Mouse (Mus musculus): ENCODE results near the gene Adig.

The Adig gene

DNA sequence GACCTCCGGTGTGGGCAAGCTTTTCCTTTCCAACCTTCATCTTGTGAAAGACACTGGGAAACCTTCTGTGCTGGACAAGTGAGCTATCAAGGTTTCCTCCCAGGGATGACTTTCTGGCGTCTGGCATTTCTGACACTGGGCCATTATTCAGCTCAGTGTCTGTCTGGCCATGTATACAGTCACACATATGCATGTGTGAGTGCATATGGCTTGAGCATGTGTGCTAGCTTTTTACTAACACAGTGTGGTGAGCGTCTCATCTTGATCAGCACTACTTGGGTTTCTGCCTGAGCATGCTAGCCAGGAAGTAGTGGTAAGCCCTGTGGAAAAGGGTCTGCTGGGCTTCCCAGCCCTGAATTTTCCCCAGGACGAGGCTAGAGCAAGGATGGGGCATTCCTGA is 38.9 kb downstream of the Adig start:
- in situ Hi-C loops (cut with MseI, MboI) = no loop called here

DNA sequence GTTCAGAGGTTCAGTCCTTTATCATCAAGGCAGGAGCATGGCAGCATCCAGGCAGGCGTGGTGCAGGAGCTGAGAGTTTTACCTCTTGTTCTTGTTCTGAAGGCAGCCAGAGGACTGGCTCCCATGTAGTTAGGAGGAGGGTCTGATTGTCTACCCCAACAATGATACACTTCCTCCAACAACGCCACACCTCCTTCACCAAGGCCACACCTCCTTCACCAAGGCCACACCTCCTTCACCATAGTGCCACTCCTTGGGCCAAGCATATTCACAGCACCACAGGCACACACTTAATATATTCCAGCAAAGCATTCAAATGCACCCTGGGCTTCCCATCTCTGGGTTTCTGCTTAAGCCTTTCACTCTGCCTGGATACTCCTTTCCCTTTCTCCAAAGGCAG is 42.9 kb downstream of the Adig start:
- in situ Hi-C loops (cut with MseI, MboI) = loop anchor here (5.0 kb wide), 3 partner anchors 82 to 107 kb away; no protein-coding TSS in a partner anchor

DNA sequence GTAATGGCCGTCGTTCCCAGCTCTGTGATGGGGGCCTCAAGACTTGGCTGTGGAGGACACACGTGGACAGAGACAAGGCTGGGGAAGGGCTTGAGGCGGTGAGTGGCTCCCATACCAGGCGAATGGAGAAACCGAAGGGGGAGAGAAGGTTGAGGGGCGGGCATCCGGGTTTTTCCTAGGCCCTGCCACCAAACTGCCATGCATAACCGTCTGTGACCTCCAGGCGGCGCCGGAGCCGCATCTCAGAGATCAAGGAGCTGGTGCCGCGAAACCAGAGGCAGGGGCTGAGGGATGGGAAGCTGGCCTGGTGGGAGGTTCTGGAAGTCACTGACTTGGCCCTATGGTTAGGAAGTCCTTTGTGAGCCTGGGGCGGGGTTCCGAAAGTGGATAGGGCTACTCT is 44.3 kb downstream of the Adig start:
- in situ Hi-C loops (cut with MseI, MboI) = loop anchor here (5.0 kb wide), 3 partner anchors 81 to 106 kb away; no protein-coding TSS in a partner anchor

DNA sequence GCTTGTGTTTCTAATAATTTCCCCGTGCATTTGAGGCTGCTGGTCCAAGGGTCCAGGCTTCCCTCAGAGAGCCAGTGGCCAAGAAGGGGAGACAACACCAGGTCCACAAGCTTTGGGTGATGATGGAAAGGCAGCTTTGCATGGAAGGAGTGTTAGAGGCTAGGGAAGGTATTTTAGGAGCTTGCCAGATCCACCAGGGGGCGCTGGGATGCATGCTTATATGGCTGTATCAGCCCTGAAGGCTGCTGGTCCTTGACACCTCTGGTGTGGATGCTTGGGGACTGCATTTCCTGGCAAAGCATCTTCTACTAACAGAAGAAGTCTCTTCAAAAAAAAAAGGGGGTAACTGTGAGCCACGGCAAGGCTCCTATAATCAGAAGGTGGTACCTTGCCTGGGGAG is 47.7 kb downstream of the Adig start:
- in situ Hi-C loops (cut with MseI, MboI) = no loop called here

DNA sequence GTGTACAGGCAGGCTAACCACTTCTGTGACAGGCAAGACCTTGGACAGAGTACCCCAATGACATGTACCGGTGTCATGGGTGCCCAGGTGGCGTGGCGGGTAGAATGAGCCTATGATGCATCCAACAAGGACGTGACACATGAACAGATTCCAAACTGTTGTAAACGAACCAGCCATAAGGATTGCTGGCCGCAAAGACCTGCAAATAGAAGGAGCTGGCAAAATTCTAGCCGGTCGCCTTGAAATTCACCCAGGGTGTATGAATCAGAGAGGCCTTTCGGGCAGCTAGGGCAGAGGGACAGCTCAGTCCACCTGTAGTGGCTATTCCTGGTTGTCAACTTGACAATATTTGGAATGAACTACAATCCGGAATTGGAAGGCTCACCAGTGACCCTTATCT is 52.0 kb downstream of the Adig start:
- in situ Hi-C loops (cut with MseI, MboI) = no loop called here

DNA sequence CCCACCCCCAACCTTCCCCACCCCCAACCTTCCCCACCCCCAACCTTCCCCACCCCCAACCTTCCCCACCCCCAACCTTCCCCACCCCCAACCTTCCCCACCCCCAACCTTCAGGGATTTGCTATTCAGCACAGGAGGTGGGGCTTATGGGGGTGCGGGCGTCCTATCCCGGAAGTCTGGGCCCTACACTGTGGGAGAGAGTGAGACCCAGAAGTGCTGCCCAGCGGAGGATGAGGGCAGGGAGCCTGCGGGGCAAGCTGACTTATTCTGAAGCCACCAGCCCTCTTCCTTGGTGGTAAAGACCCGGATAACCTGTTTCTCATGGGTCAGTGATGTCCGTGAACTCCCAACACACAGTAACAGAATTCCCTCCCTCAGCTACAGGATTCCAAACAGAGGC is 52.8 kb downstream of the Adig start:
- in situ Hi-C loops (cut with MseI, MboI) = no loop called here

DNA sequence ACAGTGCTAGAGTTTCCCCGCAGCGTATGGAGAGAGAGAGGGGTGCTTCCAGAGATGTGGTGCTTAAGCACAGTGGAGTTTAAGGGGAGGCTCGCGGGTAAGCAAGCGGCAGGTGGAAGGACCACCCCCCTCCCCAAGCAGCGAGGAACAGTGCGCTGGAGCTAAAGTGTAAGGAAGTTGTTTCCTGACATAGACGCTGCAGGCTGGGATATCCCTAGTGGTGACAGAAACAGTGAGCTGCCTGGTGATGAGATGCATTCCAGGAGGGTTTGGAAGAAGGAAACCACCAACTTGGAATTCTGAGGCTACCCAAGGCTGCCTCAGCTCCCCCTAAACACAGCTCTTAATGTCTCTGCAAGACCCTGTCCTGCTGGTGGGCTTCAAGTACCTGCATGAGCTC is 53.4 kb downstream of the Adig start:
- in situ Hi-C loops (cut with MseI, MboI) = no loop called here

DNA sequence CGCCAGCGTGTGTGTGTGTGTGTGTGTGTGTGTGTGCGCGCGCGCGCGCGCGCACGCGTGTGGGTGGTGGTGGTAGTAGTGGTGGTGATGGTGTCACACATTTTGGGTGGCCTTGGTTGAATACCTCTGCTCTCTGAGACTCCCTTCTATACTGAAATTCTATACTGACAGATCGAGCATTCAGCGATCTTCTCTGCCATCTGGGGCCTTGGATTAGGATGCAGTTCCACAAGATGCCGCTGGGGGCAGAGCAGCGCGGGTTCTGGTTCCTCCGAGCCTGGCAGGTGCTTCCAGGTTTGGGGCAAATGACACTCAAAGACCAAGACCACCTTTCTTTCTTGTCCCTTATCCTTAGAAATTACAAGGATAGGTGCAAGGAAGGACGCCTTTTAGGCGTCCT is 53.8 kb downstream of the Adig start:
- in situ Hi-C loops (cut with MseI, MboI) = no loop called here

DNA sequence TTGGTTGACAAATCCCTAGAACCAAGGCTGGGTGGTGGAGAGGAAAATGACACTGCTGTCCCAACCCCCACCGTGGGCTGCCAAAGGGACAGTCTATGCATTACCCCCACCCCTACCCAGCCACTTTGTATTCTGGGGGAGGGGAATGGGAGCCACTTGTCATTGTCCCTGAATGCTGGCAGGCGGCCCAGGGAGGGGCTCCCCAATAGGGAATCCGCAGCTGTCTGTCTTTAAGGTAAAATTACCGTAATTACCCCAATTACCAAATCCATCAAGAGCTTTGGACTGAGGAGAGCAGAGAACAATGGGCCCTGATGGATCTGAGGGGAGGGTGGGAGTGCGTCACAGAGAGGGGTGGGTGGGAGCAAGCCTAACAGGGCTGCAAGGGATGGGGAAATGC is 54.3 kb downstream of the Adig start:
- in situ Hi-C loops (cut with MseI, MboI) = no loop called here

Measured in mouse trophoblast stem cell (cell line).